Mouse (Mus musculus) layer of hippocampus, adult 2 months (tissue): Measurements from ENCODE around the gene Agtrap. TPM values are rescaled to one million over a fixed set of nuclear protein-coding genes. Genes with fewer than 3 reads are reported as not detected.
"Not testable (repeated sequence)": the region's sequence is repeated elsewhere in the genome, so short reads cannot be mapped to it uniquely, and the experiment has no call there.

Experiments
- DNase-seq, 2 experiments: peaks; one replicate each; pipeline ENCODE4 v3.0.0; 2022; ENCODE audit warnings: low spot score in 2 of 2
- H3K27ac ChIP-seq: fragments of 200-600 bp; 2 replicates; pipeline ENCODE4 v1.8.1; 2022
- H3K4me3 ChIP-seq: fragments of 200-600 bp; 2 replicates; pipeline ENCODE4 v1.8.1; 2022; ENCODE audit warnings: mild to moderate bottlenecking
- CTCF ChIP-seq: fragments of 200-600 bp; conservative IDR thresholded peaks from 2 replicates; pipeline ENCODE4 v1.8.1; 2022; ENCODE audit warnings: antibody characterized with exemption, mild to moderate bottlenecking, moderate library complexity
- total RNA-seq, 2 experiments: library from RNA; stranded (reverse); gene quantifications; 2 replicates each; pipeline ENCODE4 v1.2.3; 2021

Gene Agtrap
- total RNA-seq, 2 experiments from 2014 or later, result 7.2 to 9.8 TPM

- H3K27ac ChIP-seq, result peak overlapping the region; percentile 89; the same call in 1 of the 2 replicates
- peak; percentile 74 for TF ChIP-seq CTCF
- no peak overlapping the region for H3K4me3 ChIP-seq
- no peak for DNase-seq
These were observed 27.4 kb downstream of the Agtrap start for GRCm38 (mm10) chr4:148060120-148061085.

GRCm38 (mm10) chr4:148058993-148059392 lies 28.8 kb downstream of the Agtrap start:
- no peak overlapping the region for H3K4me3 ChIP-seq
- TF ChIP-seq CTCF, result no peak
- H3K27ac ChIP-seq, result peak overlapping the region; percentile 89
- DNase-seq, result peak; percentile 47 to 72

GRCm38 (mm10) chr4:148058218-148058819 lies 29.5 kb downstream of the Agtrap start:
- Histone ChIP-seq H3K27ac (peak overlapping the region; percentile 89), H3K4me3 (no peak overlapping the region)
- no peak for TF ChIP-seq CTCF
- no peak for DNase-seq

GRCm38 (mm10) chr4:148057661-148058209 lies 30.1 kb downstream of the Agtrap start:
- no peak for DNase-seq
- Histone ChIP-seq H3K4me3 (no peak overlapping the region), H3K27ac (peak overlapping the region; percentile 89)
- TF ChIP-seq CTCF, result peak; percentile 55

GRCm38 (mm10) chr4:148056801-148057200 lies 31.0 kb downstream of the Agtrap start:
- no peak for TF ChIP-seq CTCF
- no peak overlapping the region for H3K4me3 ChIP-seq
- DNase-seq, result no peak
- peak overlapping the region; percentile 89; the same call in 1 of the 2 replicates for H3K27ac ChIP-seq

GRCm38 (mm10) chr4:148056246-148056645 lies 31.6 kb downstream of the Agtrap start:
- no peak for TF ChIP-seq CTCF
- DNase-seq, result no peak
- Histone ChIP-seq H3K4me3 (no peak overlapping the region), H3K27ac (peak overlapping the region; percentile 46)

- Histone ChIP-seq H3K4me3 (no peak overlapping the region), H3K27ac (peak overlapping the region; percentile 68)
- no peak for DNase-seq
- TF ChIP-seq CTCF, result no peak
These were observed 32.7 kb downstream of the Agtrap start for GRCm38 (mm10) chr4:148054961-148055695.

- peak; percentile 71 to 76 for DNase-seq
- H3K27ac ChIP-seq, result peak overlapping the region; percentile 87
- TF ChIP-seq CTCF, result no peak
- no peak overlapping the region for H3K4me3 ChIP-seq
These were observed 34.4 kb downstream of the Agtrap start for GRCm38 (mm10) chr4:148053417-148053920.

- Histone ChIP-seq H3K27ac (peak overlapping the region; percentile 87), H3K4me3 (no peak overlapping the region)
- no peak for TF ChIP-seq CTCF
- no peak for DNase-seq
These were observed 34.9 kb downstream of the Agtrap start for GRCm38 (mm10) chr4:148052976-148053375.

GRCm38 (mm10) chr4:148051886-148052285 lies 35.9 kb downstream of the Agtrap start:
- Histone ChIP-seq H3K4me3 (no peak overlapping the region), H3K27ac (no peak overlapping the region)
- TF ChIP-seq CTCF, result no peak
- no peak for DNase-seq

- no peak overlapping the region for H3K4me3 ChIP-seq
- no peak for TF ChIP-seq CTCF
- no peak overlapping the region for H3K27ac ChIP-seq
- no peak for DNase-seq
These were observed 36.6 kb downstream of the Agtrap start for GRCm38 (mm10) chr4:148051046-148051776.

GRCm38 (mm10) chr4:148050396-148050914 lies 37.4 kb downstream of the Agtrap start:
- not testable (repeated sequence) for DNase-seq, H3K4me3 ChIP-seq, H3K27ac ChIP-seq
